Mouse (Mus musculus): Measurements from ENCODE around the gene 2010111I01Rik.

- TF ChIP-seq POLR2A (IDR thresholded peaks at IDR 0.05; ENCODE audit: extremely low read depth, insufficient read depth, low read length) (no peak), CTCF (IDR thresholded peaks at IDR 0.05; ENCODE audit: low read depth, low read length) (peak; percentile 67)
These were observed 81.7 kb downstream of the 2010111I01Rik start for GRCm38 (mm10) chr13:63046206-63047020.
